23 mouse cellular contexts compared by ENCODE assay signal in genomic region chr9:106183996-106184395, GRCm38 (mm10). TPM values are rescaled to one million over a fixed set of nuclear protein-coding genes. Genes with fewer than 3 reads are reported as not detected.
"Had no signal": no experiment of that assay in that cellular context is flagged by ENCODE, and none has a peak within 500 bp of the region (broad histone marks: within the 10 kb centered on the region; RNA-seq: fewer than 3 reads in every experiment).

No protein-coding gene starts in this region.

- H3K27ac ChIP-seq: heart, embryonic 10.5 days; hindbrain, embryonic 13.5 days; hindbrain, embryonic 15.5 days; hindbrain, postnatal 0 days; limb, embryonic 13.5 days; limb, embryonic 15.5 days; liver, embryonic 12.5 days; liver, embryonic 14.5 days had no signal

- H3K27me3 ChIP-seq: heart, embryonic 12.5 days; hindbrain, embryonic 13.5 days; hindbrain, embryonic 15.5 days; limb, embryonic 13.5 days; limb, embryonic 15.5 days; liver, embryonic 12.5 days had no signal

- H3K9ac ChIP-seq: forebrain, postnatal 0 days; heart, embryonic 12.5 days; hindbrain, embryonic 13.5 days; hindbrain, embryonic 15.5 days; limb, embryonic 13.5 days; limb, embryonic 15.5 days; liver, embryonic 12.5 days; liver, embryonic 14.5 days had no signal

- ATAC-seq: forebrain, postnatal 0 days; hindbrain, postnatal 0 days; intestine, embryonic 16.5 days; liver, embryonic 12.5 days had no signal

- H3K4me3 ChIP-seq: heart, embryonic 10.5 days; heart, embryonic 12.5 days; hindbrain, embryonic 13.5 days; hindbrain, embryonic 15.5 days; limb, embryonic 13.5 days; limb, embryonic 15.5 days; liver, embryonic 12.5 days had no signal

- H3K9me3 ChIP-seq: heart, embryonic 10.5 days; heart, embryonic 12.5 days; hindbrain, embryonic 13.5 days; hindbrain, embryonic 15.5 days; limb, embryonic 13.5 days; limb, embryonic 15.5 days; liver, embryonic 12.5 days had no signal

- H3K4me2 ChIP-seq: heart, embryonic 12.5 days; hindbrain, embryonic 13.5 days; hindbrain, embryonic 15.5 days; limb, embryonic 13.5 days; limb, embryonic 15.5 days; liver, embryonic 12.5 days had no signal

- DNase-seq: forebrain, postnatal 0 days; gastrocnemius, postnatal 14 days; gastrocnemius, postnatal 36 days; heart, adult 18-20 months; heart, postnatal 14 days; heart, postnatal 36 days; kidney, postnatal 10 days; kidney, postnatal 25 days; layer of hippocampus, adult 9-11 months; layer of hippocampus, postnatal 36 days; left cerebral cortex, postnatal 4 days had no signal

- H3K4me1 ChIP-seq: heart, embryonic 10.5 days; heart, embryonic 12.5 days; hindbrain, embryonic 13.5 days; hindbrain, embryonic 15.5 days; limb, embryonic 13.5 days; limb, embryonic 15.5 days; liver, embryonic 12.5 days had no signal

RNA-seq across cellular contexts. Expression of gene Tlr9, which starts 38.4 kb away (rescaled TPM):
- polyA plus RNA-seq: heart, embryonic 10.5 days; heart, embryonic 12.5 days; hindbrain, embryonic 11.5 days; limb, embryonic 11.5 days had no signal
